Mouse (Mus musculus): ENCODE data around the gene Cux1. TPM values are rescaled to one million over a fixed set of nuclear protein-coding genes. Genes with fewer than 3 reads are reported as not detected.

The Cux1 gene
- polyA plus RNA-seq, 1 experiment: 39.7 TPM

DNA sequence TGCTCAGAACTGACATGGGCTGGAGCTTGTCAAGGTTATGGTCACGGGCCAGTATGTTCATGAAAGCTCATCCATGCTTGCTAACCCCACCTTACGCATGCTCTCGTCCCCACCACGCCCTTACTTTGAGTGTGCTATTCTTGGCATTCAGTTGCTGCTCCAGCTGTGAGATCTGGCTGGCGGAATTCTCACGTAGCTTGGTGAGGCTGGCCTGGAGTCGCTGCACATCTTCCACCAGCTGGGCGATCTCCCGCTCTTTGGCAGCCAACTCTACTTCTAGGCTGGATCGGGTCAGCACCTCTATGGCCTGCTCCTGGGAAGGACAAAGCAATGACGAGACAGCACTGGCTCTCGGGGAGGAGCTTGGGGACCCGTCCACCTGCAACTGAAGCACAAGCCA lies 240.7 kb downstream of the Cux1 start:
- Histone ChIP-seq H3K9me3 (no peaks in the 10 kb centered on the region), H3K36me3 (replicated peaks; ENCODE audit: low read length) (peaks cover 95% of the 10 kb centered on the region), H3K27me3 (replicated peaks) (no peaks in the 10 kb centered on the region), H3K4me1 (peaks cover 10% of the 10 kb centered on the region), H3K4me3 (replicated peaks) (no peak overlapping the region)
- TF ChIP-seq FLI1 (IDR thresholded peaks at IDR 0.05; ENCODE audit: low read length) (no peak), GATA1 (IDR thresholded peaks at IDR 0.05; ENCODE audit: borderline replicate concordance, low read length) (no peak)

GRCm38 (mm10) chr5:136324506-136324905 lies 242.8 kb downstream of the Cux1 start:
- peaks cover 97% of the 10 kb centered on the region for H3K36me3 ChIP-seq (replicated peaks; ENCODE audit: low read length)

GRCm38 (mm10) chr5:136321378-136321777 lies 245.9 kb downstream of the Cux1 start:
- Histone ChIP-seq H3K9me3 (no peaks in the 10 kb centered on the region), H3K4me3 (replicated peaks) (no peak overlapping the region), H3K27me3 (replicated peaks) (no peaks in the 10 kb centered on the region), H3K36me3 (replicated peaks; ENCODE audit: low read length) (peaks cover 100% of the 10 kb centered on the region), H3K4me1 (peaks cover 16% of the 10 kb centered on the region)
- no peak for TF ChIP-seq GATA1 (IDR thresholded peaks at IDR 0.05; ENCODE audit: borderline replicate concordance, low read length)
- TF ChIP-seq FLI1 (IDR thresholded peaks at IDR 0.05; ENCODE audit: low read length): no peak

More at GRCm38 (mm10) chr5:136324506-136324905, 242.8 kb downstream of the Cux1 start:
- peaks cover 23% of the 10 kb centered on the region for H3K4me1 ChIP-seq
- TF ChIP-seq FLI1 (IDR thresholded peaks at IDR 0.05; ENCODE audit: low read length): no peak
- TF ChIP-seq GATA1 (IDR thresholded peaks at IDR 0.05; ENCODE audit: borderline replicate concordance, low read length): no peak
- no peak overlapping the region for H3K4me3 ChIP-seq (replicated peaks)
- no peaks in the 10 kb centered on the region for H3K27me3 ChIP-seq (replicated peaks)
- H3K9me3 ChIP-seq: no peaks in the 10 kb centered on the region

- Histone ChIP-seq H3K4me3 (replicated peaks) (peak overlapping the region; percentile 21), H3K27me3 (replicated peaks) (no peaks in the 10 kb centered on the region), H3K4me1 (peaks cover 16% of the 10 kb centered on the region), H3K9me3 (no peaks in the 10 kb centered on the region), H3K36me3 (replicated peaks; ENCODE audit: low read length) (peaks cover 99% of the 10 kb centered on the region)
- TF ChIP-seq GATA1 (IDR thresholded peaks at IDR 0.05; ENCODE audit: borderline replicate concordance, low read length) (no peak), FLI1 (IDR thresholded peaks at IDR 0.05; ENCODE audit: low read length) (no peak)
These were observed 254.7 kb downstream of the Cux1 start for GRCm38 (mm10) chr5:136312566-136312965.

- H3K9me3 ChIP-seq: no peaks in the 10 kb centered on the region
- H3K4me1 ChIP-seq: peaks cover 16% of the 10 kb centered on the region
- no peak overlapping the region for H3K4me3 ChIP-seq (replicated peaks)
- H3K27me3 ChIP-seq (replicated peaks): no peaks in the 10 kb centered on the region
- TF ChIP-seq FLI1 (IDR thresholded peaks at IDR 0.05; ENCODE audit: low read length) (no peak), GATA1 (IDR thresholded peaks at IDR 0.05; ENCODE audit: borderline replicate concordance, low read length) (no peak)
- H3K36me3 ChIP-seq (replicated peaks; ENCODE audit: low read length): peaks cover 99% of the 10 kb centered on the region
These were observed 255.1 kb downstream of the Cux1 start for GRCm38 (mm10) chr5:136312166-136312565.

- peaks cover 98% of the 10 kb centered on the region for H3K36me3 ChIP-seq (replicated peaks; ENCODE audit: low read length)
- H3K9me3 ChIP-seq: no peaks in the 10 kb centered on the region
- no peaks in the 10 kb centered on the region for H3K27me3 ChIP-seq (replicated peaks)
- H3K4me1 ChIP-seq: peaks cover 9% of the 10 kb centered on the region
- TF ChIP-seq FLI1 (IDR thresholded peaks at IDR 0.05; ENCODE audit: low read length) (no peak), GATA1 (IDR thresholded peaks at IDR 0.05; ENCODE audit: borderline replicate concordance, low read length) (no peak)
- no peak overlapping the region for H3K4me3 ChIP-seq (replicated peaks)
These were observed 261.0 kb downstream of the Cux1 start for GRCm38 (mm10) chr5:136306254-136306653.

GRCm38 (mm10) chr5:136303409-136303983 lies 263.8 kb downstream of the Cux1 start:
- no peaks in the 10 kb centered on the region for H3K9me3 ChIP-seq
- H3K36me3 ChIP-seq (replicated peaks; ENCODE audit: low read length): peaks cover 100% of the 10 kb centered on the region
- no peaks in the 10 kb centered on the region for H3K4me1 ChIP-seq
- H3K27me3 ChIP-seq (replicated peaks): no peaks in the 10 kb centered on the region
- no peak overlapping the region for H3K4me3 ChIP-seq (replicated peaks)
- TF ChIP-seq FLI1 (IDR thresholded peaks at IDR 0.05; ENCODE audit: low read length) (no peak), GATA1 (IDR thresholded peaks at IDR 0.05; ENCODE audit: borderline replicate concordance, low read length) (no peak)

GRCm38 (mm10) chr5:136300880-136301279 lies 266.4 kb downstream of the Cux1 start:
- Histone ChIP-seq H3K4me3 (replicated peaks) (no peak overlapping the region), H3K9me3 (no peaks in the 10 kb centered on the region), H3K4me1 (no peaks in the 10 kb centered on the region), H3K36me3 (replicated peaks; ENCODE audit: low read length) (peaks cover 100% of the 10 kb centered on the region), H3K27me3 (replicated peaks) (no peaks in the 10 kb centered on the region)
- TF ChIP-seq FLI1 (IDR thresholded peaks at IDR 0.05; ENCODE audit: low read length) (no peak), GATA1 (IDR thresholded peaks at IDR 0.05; ENCODE audit: borderline replicate concordance, low read length) (no peak)

DNA sequence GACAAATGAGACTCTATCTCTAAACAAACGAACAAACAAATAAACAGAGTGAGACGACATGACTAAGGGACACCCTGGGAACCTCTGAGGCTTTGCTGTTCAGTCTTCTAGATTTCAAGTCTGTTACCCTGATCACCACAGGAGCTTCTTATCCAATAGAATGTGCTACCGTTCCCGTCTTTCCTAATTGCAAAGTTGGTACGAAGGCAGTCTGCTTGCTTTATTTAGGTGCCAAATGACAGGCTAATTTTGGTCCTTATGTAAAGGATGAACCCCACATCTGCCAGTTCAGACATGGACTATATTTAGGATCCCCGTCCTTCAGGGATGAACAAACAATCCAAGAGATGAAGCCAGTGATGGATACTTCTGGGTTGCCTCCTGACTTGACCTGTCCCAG lies 269.6 kb downstream of the Cux1 start:
- Histone ChIP-seq H3K27me3 (replicated peaks) (no peaks in the 10 kb centered on the region), H3K36me3 (replicated peaks; ENCODE audit: low read length) (peaks cover 99% of the 10 kb centered on the region), H3K4me3 (replicated peaks) (no peak overlapping the region), H3K4me1 (no peaks in the 10 kb centered on the region), H3K9me3 (no peaks in the 10 kb centered on the region)
- no peak for TF ChIP-seq GATA1 (IDR thresholded peaks at IDR 0.05; ENCODE audit: borderline replicate concordance, low read length)
- TF ChIP-seq FLI1 (IDR thresholded peaks at IDR 0.05; ENCODE audit: low read length): no peak

DNA sequence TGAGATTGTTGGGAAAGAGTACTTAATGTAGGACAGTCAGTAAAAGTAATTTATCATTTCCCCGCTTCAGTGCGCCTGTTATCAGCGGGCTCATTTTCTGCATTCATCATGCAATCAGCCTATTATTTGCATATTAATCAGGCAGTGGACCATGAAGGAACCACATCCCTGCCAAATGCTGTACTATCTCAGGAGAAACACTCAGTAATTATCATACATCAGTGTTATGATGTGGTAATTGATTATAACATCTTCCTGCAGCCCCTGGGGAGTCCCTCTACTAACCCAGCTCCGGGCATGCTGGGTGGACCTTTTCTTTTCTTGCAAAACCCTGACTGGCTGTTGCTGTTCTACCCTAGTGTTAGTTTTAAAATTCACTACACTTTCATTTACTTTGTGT lies 270.4 kb downstream of the Cux1 start:
- no peak overlapping the region for H3K4me3 ChIP-seq (replicated peaks)
- no peaks in the 10 kb centered on the region for H3K27me3 ChIP-seq (replicated peaks)
- H3K4me1 ChIP-seq: no peaks in the 10 kb centered on the region
- no peaks in the 10 kb centered on the region for H3K9me3 ChIP-seq
- TF ChIP-seq GATA1 (IDR thresholded peaks at IDR 0.05; ENCODE audit: borderline replicate concordance, low read length): no peak
- TF ChIP-seq FLI1 (IDR thresholded peaks at IDR 0.05; ENCODE audit: low read length): no peak
- H3K36me3 ChIP-seq (replicated peaks; ENCODE audit: low read length): peaks cover 98% of the 10 kb centered on the region
